Mouse (Mus musculus): Measurements from ENCODE around the gene Slc35d2. TPM values are rescaled to one million over a fixed set of nuclear protein-coding genes. Genes with fewer than 3 reads are reported as not detected.

The Slc35d2 gene
- 1 to 10 TPM in 1 of 2 experiments, under 1 TPM in 1; 0.69 to 1.0 TPM for total RNA-seq (2021)

- peak in 1 of 2 experiments; percentile 3 for DNase-seq (ENCODE audit: extremely low spot score in 1 of 2, low spot score in 1 of 2)
Measured at GRCm38 (mm10) chr13:64128858-64129615, at the start of gene Slc35d2. TSS of gene Slc35d2 (minus strand) at chr13:64129368.

DNA sequence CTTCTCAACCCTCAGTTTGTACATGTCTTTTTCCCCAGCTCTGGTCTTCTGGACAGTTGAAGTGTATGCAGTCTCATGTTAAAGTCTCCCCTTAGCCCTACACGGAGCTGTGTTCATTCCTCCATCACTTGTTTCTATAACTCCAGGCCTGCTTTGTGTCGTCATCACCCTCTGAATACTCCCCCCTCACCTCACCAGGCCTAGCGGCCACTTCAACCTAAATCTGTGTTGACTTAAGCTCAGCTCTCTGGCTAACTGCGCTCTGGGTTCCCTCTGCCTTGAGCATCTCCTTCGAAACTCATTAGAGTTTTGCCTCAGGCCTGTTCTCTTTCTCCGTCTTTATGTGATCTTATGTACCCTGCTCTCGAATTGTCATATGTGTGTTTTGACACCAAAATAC lies 48.8 kb upstream of the Slc35d2 start:
- DNase-seq (ENCODE audit: extremely low spot score in 1 of 2, low spot score in 1 of 2): no peak

DNA sequence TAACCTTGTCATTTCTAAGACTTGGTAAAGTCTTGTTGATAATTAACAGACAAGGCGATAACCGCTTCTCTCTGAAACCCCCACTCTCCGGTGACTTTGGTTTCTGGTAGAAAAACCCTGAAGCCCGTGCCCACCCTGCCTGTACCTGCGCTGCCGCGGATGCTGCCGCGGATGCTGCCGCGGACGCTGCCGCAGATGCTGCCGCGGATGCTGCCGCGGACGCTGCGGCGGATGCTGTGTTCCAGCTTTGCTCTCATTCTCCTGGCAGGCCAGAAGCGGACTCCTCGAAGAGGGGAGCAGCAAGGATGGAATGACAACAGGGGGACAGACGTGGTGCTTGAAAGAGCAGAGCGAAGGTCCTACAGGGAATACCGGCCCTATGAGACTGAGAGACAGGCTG lies 40.6 kb upstream of the Slc35d2 start:
- no peak for DNase-seq (ENCODE audit: extremely low spot score in 1 of 2, low spot score in 1 of 2)

DNA sequence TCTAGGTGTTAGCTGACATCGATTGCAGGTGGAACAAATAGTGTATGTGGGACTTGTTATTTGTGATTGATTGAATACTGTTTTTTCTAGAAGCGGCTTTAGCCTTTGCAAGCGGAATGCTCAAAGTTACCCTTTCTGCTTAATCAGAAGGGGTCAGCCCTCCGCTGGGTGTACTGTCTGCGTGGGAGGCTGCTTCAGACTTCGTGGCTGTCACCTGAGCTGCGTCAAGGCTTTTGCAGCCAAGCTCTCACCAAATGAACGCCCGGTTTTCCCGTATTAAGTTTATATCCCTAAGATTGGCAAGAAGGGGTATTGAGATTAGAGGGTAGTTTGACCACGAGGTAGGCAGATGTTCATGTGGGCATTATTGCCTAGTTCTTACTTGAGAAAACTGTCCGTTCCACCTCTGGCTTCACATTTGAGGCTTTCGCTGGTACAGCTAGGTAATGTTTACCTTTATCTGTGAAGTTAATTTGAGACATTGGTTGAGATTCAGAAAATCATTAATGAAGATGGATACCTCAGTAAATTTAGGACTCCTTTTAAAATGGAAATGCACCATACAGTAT lies 34.1 kb upstream of the Slc35d2 start:
- no peak for DNase-seq (ENCODE audit: extremely low spot score in 1 of 2, low spot score in 1 of 2)

- DNase-seq (ENCODE audit: extremely low spot score in 1 of 2, low spot score in 1 of 2): peak; percentile 24 to 36
Measured at GRCm38 (mm10) chr13:64162626-64163025, 33.5 kb upstream of the Slc35d2 start.

DNA sequence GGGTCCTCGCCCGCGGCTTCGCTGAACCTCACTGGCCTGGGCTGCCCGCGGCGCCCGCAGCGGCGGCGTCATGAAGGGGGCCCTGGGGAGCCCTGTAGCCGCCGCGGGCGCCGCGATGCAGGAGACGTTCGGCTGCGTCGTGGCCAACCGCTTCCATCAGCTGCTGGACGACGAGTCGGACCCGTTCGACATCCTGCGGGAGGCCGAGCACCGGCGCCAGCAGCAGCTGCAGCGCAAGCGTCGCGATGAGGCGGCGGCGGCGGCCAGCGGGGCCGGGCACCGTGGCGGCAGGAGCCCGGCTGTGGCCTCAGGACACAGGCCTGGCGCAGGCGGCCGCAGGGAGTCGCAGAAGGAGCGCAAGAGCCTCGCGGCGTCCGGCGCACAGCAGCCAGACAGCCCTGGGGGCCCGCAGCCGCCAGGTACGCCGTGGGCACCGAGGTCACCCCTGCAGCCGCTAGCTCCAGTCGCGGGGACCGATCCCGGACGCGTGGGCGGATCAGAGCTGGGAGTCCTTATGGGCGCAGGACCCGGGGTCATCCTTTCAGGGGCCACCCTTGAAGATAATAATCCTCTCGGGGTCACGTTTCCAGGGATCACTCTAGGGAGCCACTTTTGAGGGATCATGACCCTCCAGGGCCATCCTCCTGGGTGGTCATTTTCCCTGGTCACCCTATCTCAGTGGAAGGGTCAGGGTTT lies 32.9 kb upstream of the Slc35d2 start:
- peak; percentile 26 to 37 for DNase-seq (ENCODE audit: extremely low spot score in 1 of 2, low spot score in 1 of 2)

DNA sequence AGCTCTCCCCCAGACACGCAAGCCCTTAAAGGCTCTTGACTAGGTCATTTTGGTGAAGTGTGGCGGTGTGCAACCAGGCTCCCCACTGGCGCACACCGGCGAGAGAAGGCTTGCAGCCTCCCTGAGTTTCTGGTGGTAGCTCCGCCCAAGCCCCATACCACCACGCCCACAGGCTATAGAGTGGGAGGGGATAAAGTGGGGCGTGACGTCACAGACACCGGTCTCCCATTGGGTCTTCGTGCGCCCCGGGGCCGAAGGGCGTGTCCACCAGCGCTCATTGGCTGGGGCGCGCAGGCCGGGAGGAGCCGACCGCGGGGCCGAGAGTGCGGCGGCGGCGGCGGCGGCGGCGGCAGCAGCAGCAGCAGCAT lies 32.4 kb upstream of the Slc35d2 start, which contains the start of gene Habp4:
Gene Habp4 (plus strand): TSS at position 277 of the 368 bp plus-strand sequence.
- peak; percentile 93 to 95 for DNase-seq (ENCODE audit: extremely low spot score in 1 of 2, low spot score in 1 of 2)

- DNase-seq (ENCODE audit: extremely low spot score in 1 of 2, low spot score in 1 of 2): no peak
Measured at GRCm38 (mm10) chr13:64156966-64157365, 27.8 kb upstream of the Slc35d2 start.

- no peak for DNase-seq (ENCODE audit: extremely low spot score in 1 of 2, low spot score in 1 of 2)
Measured at GRCm38 (mm10) chr13:64155171-64155571, 26.0 kb upstream of the Slc35d2 start.

GRCm38 (mm10) chr13:64154651-64155050 lies 25.5 kb upstream of the Slc35d2 start:
- DNase-seq (ENCODE audit: extremely low spot score in 1 of 2, low spot score in 1 of 2): no peak

GRCm38 (mm10) chr13:64153751-64154267 lies 24.6 kb upstream of the Slc35d2 start:
- no peak for DNase-seq (ENCODE audit: extremely low spot score in 1 of 2, low spot score in 1 of 2)

- peak; percentile 80 to 89 for DNase-seq (ENCODE audit: extremely low spot score in 1 of 2, low spot score in 1 of 2)
Measured at GRCm38 (mm10) chr13:64153083-64153682, 24.0 kb upstream of the Slc35d2 start, which contains the start of gene Zfp367. TSS of gene Zfp367 (minus strand) at chr13:64153202.

DNA sequence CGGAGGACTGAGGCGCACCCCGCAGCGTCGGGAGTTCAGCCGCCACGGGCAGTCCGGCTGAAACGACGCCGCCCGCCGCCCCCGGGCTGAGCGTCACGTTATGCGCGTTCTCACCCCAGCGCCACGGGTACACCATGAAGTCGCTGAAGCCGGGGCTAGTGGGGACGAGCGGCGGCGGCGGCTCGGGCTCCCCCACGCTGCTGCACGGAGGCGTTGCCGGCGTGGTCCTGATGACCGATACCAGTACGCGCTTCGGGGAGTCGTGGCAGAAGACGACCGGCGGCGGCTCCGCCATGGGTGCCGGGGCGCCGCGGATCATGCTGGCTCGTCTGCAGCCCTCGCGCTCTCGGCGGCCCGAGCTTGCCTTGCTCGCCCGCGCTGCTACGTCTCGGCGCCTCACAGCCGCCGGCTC lies 23.5 kb upstream of the Slc35d2 start:
- DNase-seq (ENCODE audit: extremely low spot score in 1 of 2, low spot score in 1 of 2): peak in 1 of 2 experiments; percentile 18

DNA sequence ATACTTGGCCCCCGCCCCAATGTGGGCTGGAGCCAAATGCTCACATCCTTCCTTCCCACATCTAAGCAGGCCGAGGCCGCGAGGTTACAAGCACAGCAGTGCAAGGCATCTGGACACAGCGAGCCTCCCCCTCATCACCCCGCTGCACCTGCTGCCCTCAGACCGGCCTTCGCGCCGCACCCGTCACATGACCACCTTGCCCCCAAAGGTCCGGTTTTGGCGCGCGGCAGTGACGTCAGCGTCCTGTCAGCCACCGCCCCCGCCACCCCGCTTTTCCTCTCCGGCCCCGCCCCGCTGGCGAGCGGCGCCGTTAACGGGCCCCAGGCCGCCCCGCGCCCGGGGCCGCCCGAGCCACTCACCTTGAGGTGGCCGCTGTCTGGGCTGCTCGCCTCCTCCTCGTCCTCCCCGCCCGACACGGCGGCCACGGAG lies 23.1 kb upstream of the Slc35d2 start:
- DNase-seq (ENCODE audit: extremely low spot score in 1 of 2, low spot score in 1 of 2): peak; percentile 59

GRCm38 (mm10) chr13:64150121-64150520 lies 21.0 kb upstream of the Slc35d2 start:
- no peak for DNase-seq (ENCODE audit: extremely low spot score in 1 of 2, low spot score in 1 of 2)

GRCm38 (mm10) chr13:64129616-64130375 lies 628 bp upstream of the Slc35d2 start:
- peak in 1 of 2 experiments; percentile 19 for DNase-seq (ENCODE audit: extremely low spot score in 1 of 2, low spot score in 1 of 2)

GRCm38 (mm10) chr13:64126316-64126715 lies 2.9 kb downstream of the Slc35d2 start:
- no peak for DNase-seq (ENCODE audit: extremely low spot score in 1 of 2, low spot score in 1 of 2)

DNA sequence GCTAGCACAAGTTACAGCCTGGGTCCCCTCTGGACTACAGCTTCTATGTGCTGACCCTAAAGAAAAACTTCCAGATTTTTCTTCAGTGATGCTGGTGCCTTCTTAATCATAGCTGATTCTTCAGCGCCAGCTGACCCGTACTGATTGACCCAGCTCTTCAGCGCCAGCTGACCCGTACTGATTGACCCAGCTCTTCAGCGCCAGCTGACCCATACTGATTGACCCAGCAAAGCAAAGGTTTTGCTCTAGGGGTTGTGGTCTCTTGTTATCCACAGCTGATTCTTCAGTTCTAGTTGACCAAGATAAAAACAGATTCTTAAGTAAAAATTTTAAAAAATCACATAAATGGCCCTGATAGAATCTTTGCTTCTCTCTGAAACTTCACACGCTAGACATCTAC lies 4.3 kb downstream of the Slc35d2 start:
- DNase-seq (ENCODE audit: extremely low spot score in 1 of 2, low spot score in 1 of 2): no peak

- no peak for DNase-seq (ENCODE audit: extremely low spot score in 1 of 2, low spot score in 1 of 2)
Measured at GRCm38 (mm10) chr13:64123491-64124188, 5.5 kb downstream of the Slc35d2 start.
